Mouse (Mus musculus): ENCODE measurements at regions not wholly inside any gene's neighbourhood (a gene's known extent, or its start where the extent isn't known, plus 50 kb on each side); places are given as distances from the start of the nearest gene placed in this dataset.

GRCm38 (mm10) chr8:9093356-9093755 is 403.0 kb upstream of the Arglu1 start:
- TF ChIP-seq CTCF (conservative IDR thresholded peaks at IDR 0.05; ENCODE audit: low read length), result no peak
- TF ChIP-seq NANOG (IDR thresholded peaks at IDR 0.05; ENCODE audit: borderline replicate concordance, low read length), result no peak
